Mouse (Mus musculus): ENCODE data around the gene Slc6a20b.

- TF ChIP-seq CTCF (IDR thresholded peaks at IDR 0.05; ENCODE audit: borderline replicate concordance, extremely low read depth, insufficient read depth, insufficient read length) (no peak), POLR2A (IDR thresholded peaks at IDR 0.05; ENCODE audit: borderline replicate concordance, extremely low read depth, insufficient read depth, insufficient read length, poor library complexity, severe bottlenecking) (no peak)
These were observed 43.0 kb downstream of the Slc6a20b start for GRCm38 (mm10) chr9:123589240-123589910.

Measured in brain, embryonic 14.5 days (tissue).